Mouse (Mus musculus): ENCODE measurements around the gene Espl1. TPM values are rescaled to one million over a fixed set of nuclear protein-coding genes. Genes with fewer than 3 reads are reported as not detected.

The Espl1 gene
- total and polyA plus RNA-seq, 3 experiments: 49.8 to 142 (median 94.1) TPM

DNA sequence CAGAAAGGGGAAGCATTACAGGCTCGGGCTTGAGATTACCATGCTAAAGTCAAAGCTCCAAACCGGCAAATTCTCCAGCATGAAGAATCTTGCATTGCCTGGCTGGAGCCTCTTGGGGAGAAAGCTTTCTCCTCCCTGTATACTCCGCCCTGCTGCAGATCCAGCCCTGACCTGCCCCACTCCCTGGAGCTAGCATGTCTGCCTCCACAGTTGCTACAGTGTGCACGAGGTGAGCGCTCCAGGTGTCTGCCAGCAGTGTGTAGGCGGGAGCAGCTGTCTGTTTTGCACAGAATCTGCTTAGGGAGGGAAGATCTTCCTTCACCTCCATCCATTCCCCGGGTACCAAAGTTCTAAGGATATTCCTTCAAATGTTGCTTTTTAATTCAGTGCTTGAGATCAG is 33.5 kb upstream of the Espl1 start:
- peaks cover 0 to 3% of the 10 kb centered on the region in 2 experiments; a peak in 1 of 4 replicates for H3K4me1 ChIP-seq (ENCODE audit: control insufficient read depth in 1 of 2, insufficient read depth in 2 of 2, low read length in 2 of 2)
- DNase-seq (ENCODE audit: low read depth, low spot score): no peak
- H3K36me3 ChIP-seq (ENCODE audit: control insufficient read depth in 1 of 2, insufficient read depth in 2 of 2, low read length in 2 of 2): no peaks in the 10 kb centered on the region
- TF ChIP-seq MXI1 (IDR thresholded peaks at IDR 0.05; ENCODE audit: low read depth, low read length) (no peak), USF2 (IDR thresholded peaks at IDR 0.05; ENCODE audit: borderline replicate concordance in 1 of 2, insufficient read depth in 1 of 2, low read depth in 1 of 2, low read length in 2 of 2) (no peak), MAX (IDR thresholded peaks at IDR 0.05; ENCODE audit: low read length) (no peak), MAFK (IDR thresholded peaks at IDR 0.05; ENCODE audit: borderline replicate concordance, low read depth, low read length) (no peak)
- no peak overlapping the region for H3K9ac ChIP-seq (ENCODE audit: control insufficient read depth, low read depth, low read length, poor library complexity, severe bottlenecking)
- no peaks in the 10 kb centered on the region for H3K9me3 ChIP-seq (replicated peaks; ENCODE audit: insufficient read depth, low read length)
- H3K27ac ChIP-seq (ENCODE audit: control insufficient read depth, low read depth, low read length): no peak overlapping the region
- no peaks in the 10 kb centered on the region for H3K79me2 ChIP-seq (ENCODE audit: control insufficient read depth, insufficient read depth, low read length, poor library complexity)
- H3K27me3 ChIP-seq (ENCODE audit: control insufficient read depth in 1 of 2, insufficient read depth in 2 of 2, low read length in 2 of 2): peaks cover 45 to 61% of the 10 kb centered on the region in 2 experiments
- H3K4me3 ChIP-seq (ENCODE audit: control insufficient read depth in 1 of 2, insufficient read depth in 1 of 2, low read depth in 2 of 2, low read length in 2 of 2): no peak overlapping the region

DNA sequence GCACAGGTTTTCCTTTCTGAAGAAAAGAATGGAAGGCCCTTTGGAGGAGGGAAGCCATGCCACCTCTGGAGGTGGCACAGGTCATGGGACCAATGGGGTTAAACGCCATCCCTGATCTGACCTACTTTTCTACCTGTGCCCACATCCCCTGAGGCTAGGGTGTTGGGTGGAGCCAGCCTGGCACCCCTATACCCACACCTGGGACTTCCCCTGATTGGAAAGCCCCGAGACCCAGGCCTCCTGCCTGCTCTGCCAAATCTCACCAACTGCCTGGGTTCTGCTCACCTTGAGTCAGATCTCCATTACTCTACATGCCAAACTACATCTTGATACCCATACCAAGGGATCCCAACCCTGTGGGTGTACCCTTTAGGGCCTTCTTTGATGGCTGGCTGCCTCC is 33.0 kb upstream of the Espl1 start:
- Histone ChIP-seq H3K79me2 (ENCODE audit: control insufficient read depth, insufficient read depth, low read length, poor library complexity) (no peaks in the 10 kb centered on the region), H3K27me3 (ENCODE audit: control insufficient read depth in 1 of 2, insufficient read depth in 2 of 2, low read length in 2 of 2) (peaks cover 41 to 56% of the 10 kb centered on the region in 2 experiments), H3K9me3 (replicated peaks; ENCODE audit: insufficient read depth, low read length) (no peaks in the 10 kb centered on the region), H3K36me3 (ENCODE audit: control insufficient read depth in 1 of 2, insufficient read depth in 2 of 2, low read length in 2 of 2) (no peaks in the 10 kb centered on the region), H3K9ac (ENCODE audit: control insufficient read depth, low read depth, low read length, poor library complexity, severe bottlenecking) (no peak overlapping the region), H3K4me1 (ENCODE audit: control insufficient read depth in 1 of 2, insufficient read depth in 2 of 2, low read length in 2 of 2) (no peaks in the 10 kb centered on the region), H3K4me3 (ENCODE audit: control insufficient read depth in 1 of 2, insufficient read depth in 1 of 2, low read depth in 2 of 2, low read length in 2 of 2) (no peak overlapping the region), H3K27ac (ENCODE audit: control insufficient read depth, low read depth, low read length) (no peak overlapping the region)
- DNase-seq (ENCODE audit: low read depth, low spot score): no peak
- no peak for TF ChIP-seq JUND (IDR thresholded peaks at IDR 0.05; ENCODE audit: low read depth, low read length)
- TF ChIP-seq RAD21 (IDR thresholded peaks at IDR 0.05; ENCODE audit: low read depth, low read length): no peak
- no peak for TF ChIP-seq ETS1 (IDR thresholded peaks at IDR 0.05; ENCODE audit: low read depth, low read length)
- TF ChIP-seq ZNF384 (IDR thresholded peaks at IDR 0.05; ENCODE audit: low read depth, low read length): no peak
- TF ChIP-seq ZKSCAN1 (IDR thresholded peaks at IDR 0.05; ENCODE audit: low read depth, low read length): no peak
- no peak for TF ChIP-seq NELFE (IDR thresholded peaks at IDR 0.05; ENCODE audit: low read depth, low read length)
- TF ChIP-seq MAZ (IDR thresholded peaks at IDR 0.05; ENCODE audit: low read depth, low read length): no peak

DNA sequence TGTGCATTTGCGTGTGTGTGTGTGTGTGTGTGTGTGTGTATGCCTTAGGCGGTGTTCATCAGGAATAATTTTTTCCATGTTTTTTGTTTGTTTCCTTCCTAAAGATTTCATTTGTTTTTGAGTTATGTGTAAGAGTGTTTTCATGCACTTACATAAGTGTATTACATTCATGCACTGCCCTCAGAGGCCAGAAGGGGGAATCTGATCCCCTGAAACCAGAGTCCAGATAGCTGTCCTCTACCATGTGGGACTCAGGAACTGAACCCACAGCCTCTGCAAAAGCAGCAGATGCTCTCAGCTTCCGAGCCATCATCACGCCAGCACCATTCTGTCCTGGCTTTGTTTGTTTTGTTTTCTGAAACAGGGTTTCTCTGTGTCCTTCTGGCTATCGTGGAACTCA is 30.5 kb upstream of the Espl1 start:
- TF ChIP-seq CTCF (IDR thresholded peaks at IDR 0.05 in 2 of 3, conservative IDR thresholded peaks at IDR 0.05 in 1 of 3; ENCODE audit: control insufficient read depth in 1 of 3, insufficient read depth in 1 of 3, low read depth in 2 of 3, low read length in 3 of 3, poor library complexity in 1 of 3, severe bottlenecking in 1 of 3) (peak in 2 of 3 experiments; percentile 17 to 57; a peak in 2 of 6 replicates), CHD2 (IDR thresholded peaks at IDR 0.05; ENCODE audit: low read length) (no peak), MEF2A (IDR thresholded peaks at IDR 0.05; ENCODE audit: extremely low read depth, insufficient replicate concordance, low read depth, low read length, poor library complexity, severe bottlenecking) (no peak), TBP (IDR thresholded peaks at IDR 0.05; ENCODE audit: low read depth, low read length) (no peak), MAX (IDR thresholded peaks at IDR 0.05; ENCODE audit: low read length) (no peak), POLR2AphosphoS2 (IDR thresholded peaks at IDR 0.05; ENCODE audit: low read length) (no peak), ZMIZ1 (IDR thresholded peaks at IDR 0.05; ENCODE audit: low read depth, low read length) (no peak), NRF1 (IDR thresholded peaks at IDR 0.05; ENCODE audit: insufficient read depth, low read depth, low read length, poor library complexity, severe bottlenecking) (no peak), POLR2AphosphoS5 (IDR thresholded peaks at IDR 0.05; ENCODE audit: borderline replicate concordance, low read depth, low read length) (no peak), TCF12 (IDR thresholded peaks at IDR 0.05; ENCODE audit: low read depth, low read length) (no peak), EP300 (IDR thresholded peaks at IDR 0.05; ENCODE audit: low read depth in 1 of 2, low read length in 2 of 2) (no peak), NELFE (IDR thresholded peaks at IDR 0.05; ENCODE audit: low read depth, low read length) (no peak), ZC3H11A (IDR thresholded peaks at IDR 0.05; ENCODE audit: low read depth, low read length) (no peak), SMC3 (IDR thresholded peaks at IDR 0.05; ENCODE audit: low read depth, low read length) (peak; percentile 55), HCFC1 (IDR thresholded peaks at IDR 0.05; ENCODE audit: low read depth, low read length) (no peak), RAD21 (IDR thresholded peaks at IDR 0.05; ENCODE audit: low read depth, low read length) (peak; percentile 40)
- DNase-seq (ENCODE audit: low read depth, low spot score): peak; percentile 46
- no peak overlapping the region for H3K4me3 ChIP-seq (ENCODE audit: control insufficient read depth in 1 of 2, insufficient read depth in 1 of 2, low read depth in 2 of 2, low read length in 2 of 2)
- no peaks in the 10 kb centered on the region for H3K4me1 ChIP-seq (ENCODE audit: control insufficient read depth in 1 of 2, insufficient read depth in 2 of 2, low read length in 2 of 2)
- H3K79me2 ChIP-seq (ENCODE audit: control insufficient read depth, insufficient read depth, low read length, poor library complexity): no peaks in the 10 kb centered on the region
- H3K27ac ChIP-seq (ENCODE audit: control insufficient read depth, low read depth, low read length): no peak overlapping the region
- peaks cover 30 to 38% of the 10 kb centered on the region in 2 experiments for H3K27me3 ChIP-seq (ENCODE audit: control insufficient read depth in 1 of 2, insufficient read depth in 2 of 2, low read length in 2 of 2)
- H3K9me3 ChIP-seq (replicated peaks; ENCODE audit: insufficient read depth, low read length): no peaks in the 10 kb centered on the region
- no peak overlapping the region for H3K9ac ChIP-seq (ENCODE audit: control insufficient read depth, low read depth, low read length, poor library complexity, severe bottlenecking)
- H3K36me3 ChIP-seq (ENCODE audit: control insufficient read depth in 1 of 2, insufficient read depth in 2 of 2, low read length in 2 of 2): no peaks in the 10 kb centered on the region

Measured in MEL (cell line).